Mouse (Mus musculus): ENCODE results near the gene Itpr2. TPM values are rescaled to one million over a fixed set of nuclear protein-coding genes. Genes with fewer than 3 reads are reported as not detected.

Itpr2 gene
- polyA plus RNA-seq, 1 experiment from 2014 or later = 3.9 TPM

GRCm38 (mm10) chr6:146487079-146487478, 14.9 kb downstream of the Itpr2 start:
- no peaks in the 10 kb centered on the region for H3K27me3 ChIP-seq (ENCODE audit: control insufficient read depth, insufficient read depth, low read length)
- H3K9me3 ChIP-seq (ENCODE audit: control insufficient read depth, low read length) = no peaks in the 10 kb centered on the region
- ATAC-seq (ENCODE audit: low FRiP score) = no peak
- H3K27ac ChIP-seq (ENCODE audit: low read depth, low read length) = no peak overlapping the region
- no peak overlapping the region for H3K4me3 ChIP-seq (ENCODE audit: low read depth, low read length)
- peak; percentile 67 for DNase-seq (ENCODE audit: low spot score, missing footprints)
- H3K4me2 ChIP-seq = no peak overlapping the region
- no peaks in the 10 kb centered on the region for H3K4me1 ChIP-seq (ENCODE audit: control insufficient read depth, insufficient read depth, low read length)
- no peaks in the 10 kb centered on the region for H3K36me3 ChIP-seq (ENCODE audit: control insufficient read depth, insufficient read depth, low read length)
- H3K9ac ChIP-seq (ENCODE audit: low read length) = no peak overlapping the region
- WGBS = 70% methylated on average over 9 of the region's 9 CpGs

- ATAC-seq (ENCODE audit: low FRiP score) (no peak), DNase-seq (ENCODE audit: low spot score, missing footprints) (peak; percentile 33)
- 78% methylated on average over 4 of the region's 4 CpGs for WGBS
- no peak overlapping the region for H3K4me3 ChIP-seq (ENCODE audit: low read depth, low read length)
- no peaks in the 10 kb centered on the region for H3K36me3 ChIP-seq (ENCODE audit: control insufficient read depth, insufficient read depth, low read length)
- no peak overlapping the region for H3K27ac ChIP-seq (ENCODE audit: low read depth, low read length)
- no peaks in the 10 kb centered on the region for H3K27me3 ChIP-seq (ENCODE audit: control insufficient read depth, insufficient read depth, low read length)
- no peaks in the 10 kb centered on the region for H3K9me3 ChIP-seq (ENCODE audit: control insufficient read depth, low read length)
- H3K9ac ChIP-seq (ENCODE audit: low read length) = no peak overlapping the region
- H3K4me1 ChIP-seq (ENCODE audit: control insufficient read depth, insufficient read depth, low read length) = no peaks in the 10 kb centered on the region; the same call in 1 of the 2 replicates
- no peak overlapping the region for H3K4me2 ChIP-seq
Measured at GRCm38 (mm10) chr6:146486073-146486472, 15.9 kb downstream of the Itpr2 start.

- no peak overlapping the region for H3K4me3 ChIP-seq (ENCODE audit: low read depth, low read length)
- no peak overlapping the region; the same call in 1 of the 2 replicates for H3K27ac ChIP-seq (ENCODE audit: low read depth, low read length)
- no peak overlapping the region for H3K9ac ChIP-seq (ENCODE audit: low read length)
- no peaks in the 10 kb centered on the region for H3K9me3 ChIP-seq (ENCODE audit: control insufficient read depth, low read length)
- DNase-seq (ENCODE audit: low spot score, missing footprints) (peak; percentile 78), ATAC-seq (ENCODE audit: low FRiP score) (no peak)
- no peaks in the 10 kb centered on the region for H3K36me3 ChIP-seq (ENCODE audit: control insufficient read depth, insufficient read depth, low read length)
- H3K4me2 ChIP-seq = no peak overlapping the region
- no peaks in the 10 kb centered on the region; the same call in 1 of the 2 replicates for H3K4me1 ChIP-seq (ENCODE audit: control insufficient read depth, insufficient read depth, low read length)
- 70% methylated on average over 6 of the region's 6 CpGs for WGBS
- no peaks in the 10 kb centered on the region for H3K27me3 ChIP-seq (ENCODE audit: control insufficient read depth, insufficient read depth, low read length)
Measured at GRCm38 (mm10) chr6:146481441-146481840, 20.6 kb downstream of the Itpr2 start.

GRCm38 (mm10) chr6:146480925-146481324, 21.1 kb downstream of the Itpr2 start:
- 82% methylated on average over 3 of the region's 3 CpGs for WGBS
- no peak for ATAC-seq (ENCODE audit: low FRiP score)

GRCm38 (mm10) chr6:146478888-146479683, 22.9 kb downstream of the Itpr2 start:
- WGBS = 81% methylated on average over 5 of the region's 5 CpGs
- H3K36me3 ChIP-seq (ENCODE audit: control insufficient read depth, insufficient read depth, low read length) = no peaks in the 10 kb centered on the region
- H3K9ac ChIP-seq (ENCODE audit: low read length) = no peak overlapping the region
- no peak for ATAC-seq (ENCODE audit: low FRiP score)
- DNase-seq (ENCODE audit: low spot score, missing footprints) = peak; percentile 59
- H3K4me1 ChIP-seq (ENCODE audit: control insufficient read depth, insufficient read depth, low read length) = no peaks in the 10 kb centered on the region; the same call in 1 of the 2 replicates
- no peak overlapping the region for H3K4me2 ChIP-seq
- H3K27ac ChIP-seq (ENCODE audit: low read depth, low read length) = no peak overlapping the region
- no peak overlapping the region for H3K4me3 ChIP-seq (ENCODE audit: low read depth, low read length)
- H3K27me3 ChIP-seq (ENCODE audit: control insufficient read depth, insufficient read depth, low read length) = no peaks in the 10 kb centered on the region
- H3K9me3 ChIP-seq (ENCODE audit: control insufficient read depth, low read length) = no peaks in the 10 kb centered on the region

More at GRCm38 (mm10) chr6:146480925-146481324, 21.1 kb downstream of the Itpr2 start:
- Histone ChIP-seq H3K4me3 (ENCODE audit: low read depth, low read length) (no peak overlapping the region), H3K27ac (ENCODE audit: low read depth, low read length) (no peak overlapping the region), H3K4me1 (ENCODE audit: control insufficient read depth, insufficient read depth, low read length) (no peaks in the 10 kb centered on the region; the same call in 1 of the 2 replicates), H3K9ac (ENCODE audit: low read length) (no peak overlapping the region), H3K4me2 (no peak overlapping the region), H3K27me3 (ENCODE audit: control insufficient read depth, insufficient read depth, low read length) (no peaks in the 10 kb centered on the region), H3K9me3 (ENCODE audit: control insufficient read depth, low read length) (no peaks in the 10 kb centered on the region), H3K36me3 (ENCODE audit: control insufficient read depth, insufficient read depth, low read length) (no peaks in the 10 kb centered on the region)
- no peak for DNase-seq (ENCODE audit: low spot score, missing footprints)

- WGBS = 75% methylated on average over 1 of the region's 1 CpGs
- no peak for ATAC-seq (ENCODE audit: low FRiP score)
- no peak for DNase-seq (ENCODE audit: low spot score, missing footprints)
- no peaks in the 10 kb centered on the region for H3K9me3 ChIP-seq (ENCODE audit: control insufficient read depth, low read length)
- no peaks in the 10 kb centered on the region; the same call in 1 of the 2 replicates for H3K4me1 ChIP-seq (ENCODE audit: control insufficient read depth, insufficient read depth, low read length)
- no peaks in the 10 kb centered on the region for H3K27me3 ChIP-seq (ENCODE audit: control insufficient read depth, insufficient read depth, low read length)
- no peak overlapping the region for H3K4me3 ChIP-seq (ENCODE audit: low read depth, low read length)
- H3K4me2 ChIP-seq = no peak overlapping the region
- no peaks in the 10 kb centered on the region for H3K36me3 ChIP-seq (ENCODE audit: control insufficient read depth, insufficient read depth, low read length)
- H3K9ac ChIP-seq (ENCODE audit: low read length) = no peak overlapping the region
- no peak overlapping the region for H3K27ac ChIP-seq (ENCODE audit: low read depth, low read length)
Measured at GRCm38 (mm10) chr6:146476865-146477264, 25.2 kb downstream of the Itpr2 start.

GRCm38 (mm10) chr6:146474166-146474565, 27.9 kb downstream of the Itpr2 start:
- 82% methylated on average over 4 of the region's 4 CpGs for WGBS
- H3K27me3 ChIP-seq (ENCODE audit: control insufficient read depth, insufficient read depth, low read length) = no peaks in the 10 kb centered on the region
- no peak overlapping the region for H3K4me2 ChIP-seq
- no peaks in the 10 kb centered on the region for H3K36me3 ChIP-seq (ENCODE audit: control insufficient read depth, insufficient read depth, low read length)
- no peak overlapping the region for H3K9ac ChIP-seq (ENCODE audit: low read length)
- H3K9me3 ChIP-seq (ENCODE audit: control insufficient read depth, low read length) = no peaks in the 10 kb centered on the region
- no peak overlapping the region for H3K4me3 ChIP-seq (ENCODE audit: low read depth, low read length)
- H3K4me1 ChIP-seq (ENCODE audit: control insufficient read depth, insufficient read depth, low read length) = no peaks in the 10 kb centered on the region
- DNase-seq (ENCODE audit: low spot score, missing footprints) (no peak), ATAC-seq (ENCODE audit: low FRiP score) (no peak)
- no peak overlapping the region for H3K27ac ChIP-seq (ENCODE audit: low read depth, low read length)

GRCm38 (mm10) chr6:146473216-146473955, 28.6 kb downstream of the Itpr2 start:
- no peaks in the 10 kb centered on the region for H3K27me3 ChIP-seq (ENCODE audit: control insufficient read depth, insufficient read depth, low read length)

GRCm38 (mm10) chr6:146470378-146470777, 31.6 kb downstream of the Itpr2 start:
- 86% methylated on average over 4 of the region's 4 CpGs for WGBS
- Histone ChIP-seq H3K27me3 (ENCODE audit: control insufficient read depth, insufficient read depth, low read length) (no peaks in the 10 kb centered on the region), H3K36me3 (ENCODE audit: control insufficient read depth, insufficient read depth, low read length) (no peaks in the 10 kb centered on the region), H3K27ac (ENCODE audit: low read depth, low read length) (no peak overlapping the region), H3K4me3 (ENCODE audit: low read depth, low read length) (no peak overlapping the region), H3K9me3 (ENCODE audit: control insufficient read depth, low read length) (no peaks in the 10 kb centered on the region), H3K4me2 (no peak overlapping the region), H3K9ac (ENCODE audit: low read length) (no peak overlapping the region), H3K4me1 (ENCODE audit: control insufficient read depth, insufficient read depth, low read length) (no peaks in the 10 kb centered on the region)
- ATAC-seq (ENCODE audit: low FRiP score) (no peak), DNase-seq (ENCODE audit: low spot score, missing footprints) (no peak)

More at GRCm38 (mm10) chr6:146473216-146473955, 28.6 kb downstream of the Itpr2 start:
- WGBS = 82% methylated on average over 6 of the region's 6 CpGs
- H3K4me1 ChIP-seq (ENCODE audit: control insufficient read depth, insufficient read depth, low read length) = no peaks in the 10 kb centered on the region
- ATAC-seq (ENCODE audit: low FRiP score) (no peak), DNase-seq (ENCODE audit: low spot score, missing footprints) (no peak)
- no peak overlapping the region for H3K4me2 ChIP-seq
- no peaks in the 10 kb centered on the region for H3K9me3 ChIP-seq (ENCODE audit: control insufficient read depth, low read length)
- H3K27ac ChIP-seq (ENCODE audit: low read depth, low read length) = no peak overlapping the region
- no peak overlapping the region for H3K4me3 ChIP-seq (ENCODE audit: low read depth, low read length)
- no peaks in the 10 kb centered on the region for H3K36me3 ChIP-seq (ENCODE audit: control insufficient read depth, insufficient read depth, low read length)
- no peak overlapping the region for H3K9ac ChIP-seq (ENCODE audit: low read length)

All from midbrain, embryonic 11.5 days (tissue).